Mouse (Mus musculus) hindbrain, embryonic 14.5 days (tissue): ENCODE measurements around the gene Stkld1. TPM values are rescaled to one million over a fixed set of nuclear protein-coding genes. Genes with fewer than 3 reads are reported as not detected.

Experiments
- ATAC-seq: fragments of 200-750 bp; cut with Nextera tagmentation; 2 replicates; pipeline ENCODE4 v1.8.0; 2017; ENCODE audit warnings: moderate number of reproducible peaks, mild to moderate bottlenecking, moderate TSS enrichment, moderate library complexity; ENCODE audit not compliant: low FRiP score
- DNase-seq: peaks from one replicate; pipeline ENCODE4 v3.0.0-alpha.2; 2015; ENCODE audit warnings: low spot score
- H3K27ac ChIP-seq: fragments of 300-500 bp; sonication (generic); 2 replicates; pipeline ENCODE4 v1.5.1; 2014; ENCODE audit warnings: mild to moderate bottlenecking, moderate library complexity
- H3K27me3 ChIP-seq: fragments of 300-500 bp; sonication (generic); 2 replicates; pipeline ENCODE4 v1.6.1; 2014; ENCODE audit warnings: mild to moderate bottlenecking, low read length, mixed read lengths; ENCODE audit not compliant: control insufficient read depth, insufficient read depth
- H3K36me3 ChIP-seq: fragments of 300-500 bp; sonication (generic); replicated peaks from 2 replicates; pipeline ENCODE4 v1.6.1; 2014; ENCODE audit not compliant: control insufficient read depth, insufficient read depth
- H3K4me1 ChIP-seq: fragments of 300-500 bp; sonication (generic); replicated peaks from 2 replicates; pipeline ENCODE4 v1.6.1; 2014; ENCODE audit warnings: antibody characterized with exemption, low read length, mixed read lengths; ENCODE audit not compliant: control insufficient read depth, insufficient read depth
- H3K4me2 ChIP-seq: fragments of 300-500 bp; sonication (generic); replicated peaks from 2 replicates; pipeline ENCODE4 v1.6.1; 2014; ENCODE audit warnings: mild to moderate bottlenecking, moderate library complexity
- H3K4me3 ChIP-seq: fragments of 300-500 bp; sonication (generic); replicated peaks from 2 replicates; pipeline ENCODE4 v1.5.1; 2014; ENCODE audit warnings: mild to moderate bottlenecking, low read length
- H3K9ac ChIP-seq: fragments of 300-500 bp; sonication (generic); 2 replicates; pipeline ENCODE4 v1.6.1; 2014
- H3K9me3 ChIP-seq: fragments of 300-500 bp; sonication (generic); 2 replicates; pipeline ENCODE4 v1.6.1; 2016; ENCODE audit warnings: low read length; ENCODE audit not compliant: control insufficient read depth
- WGBS: fragments of 180-500 bp; shearing (Covaris S2); extraction: QIAGEN DNeasy Blood & Tissue Kit; methylation state at CpG from one replicate; pipeline ENCODE4 v1.1.7; 2014; 5-methylcytosine and 5-hydroxymethylcytosine counted together
- polyA plus RNA-seq: library from polyadenylated mRNA; unstranded; fragments of >200 nt; fragmentation: Nextera tagmentation; extraction: Ambion mirVana; gene quantifications from 2 replicates; pipeline ENCODE4 v1.2.1, GENCODE M21; 2014

Stkld1 gene
- polyA plus RNA-seq, 1 experiment from 2014 or later = not detected

DNA sequence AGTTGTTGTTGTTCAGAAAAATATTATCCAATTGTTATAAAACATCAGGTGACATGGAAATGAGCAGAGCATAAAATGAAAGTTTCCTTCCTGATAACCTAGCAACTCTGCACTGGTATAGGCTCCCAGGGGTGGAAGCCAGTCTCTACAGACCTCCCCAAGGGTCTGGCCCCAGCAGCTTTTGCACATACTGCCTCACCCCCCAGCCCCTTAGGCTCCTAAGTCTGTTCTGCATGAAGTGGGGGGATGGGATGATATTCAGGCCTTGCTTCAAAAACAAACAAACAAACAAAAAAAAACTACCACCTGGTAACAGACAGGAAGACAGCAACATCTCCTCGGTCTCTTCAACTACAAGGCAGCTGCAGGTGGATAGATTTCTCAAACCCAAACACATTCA, 46.5 kb downstream of the Stkld1 start:
- no peak for DNase-seq
- Histone ChIP-seq H3K36me3 (no peaks in the 10 kb centered on the region), H3K4me3 (no peak overlapping the region), H3K4me1 (no peaks in the 10 kb centered on the region), H3K27ac (no peak overlapping the region), H3K27me3 (no peaks in the 10 kb centered on the region), H3K4me2 (no peak overlapping the region), H3K9me3 (no peaks in the 10 kb centered on the region), H3K9ac (no peak overlapping the region)
- WGBS = 84% methylated on average over 1 of the region's 1 CpGs
- ATAC-seq = no peak

DNA sequence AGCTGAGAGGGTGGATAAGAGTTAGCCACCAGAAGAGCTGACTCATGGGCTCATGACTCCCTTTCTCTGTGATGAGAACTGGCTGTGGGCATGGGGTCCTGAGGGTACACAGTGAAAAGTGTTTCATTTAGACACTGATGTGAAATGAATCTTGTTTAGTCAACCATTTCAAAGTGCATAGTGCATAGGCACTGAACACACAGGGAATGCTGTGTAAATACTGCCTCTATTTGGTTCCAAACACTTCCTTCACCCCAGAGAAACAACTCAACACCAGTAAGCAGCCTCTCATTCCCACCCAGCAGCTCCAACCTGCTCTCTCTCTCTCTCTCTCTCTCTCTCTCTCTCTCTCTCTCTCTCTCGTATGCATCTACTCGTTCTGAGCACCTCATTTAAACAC, 50.3 kb downstream of the Stkld1 start:
- no peak for DNase-seq
- H3K4me2 ChIP-seq = no peak overlapping the region
- no peaks in the 10 kb centered on the region for H3K27me3 ChIP-seq
- WGBS = 92% methylated on average over 2 of the region's 2 CpGs
- no peak overlapping the region for H3K27ac ChIP-seq
- no peak overlapping the region for H3K4me3 ChIP-seq
- no peaks in the 10 kb centered on the region for H3K4me1 ChIP-seq
- ATAC-seq = no peak
- H3K36me3 ChIP-seq = no peaks in the 10 kb centered on the region
- no peaks in the 10 kb centered on the region for H3K9me3 ChIP-seq
- H3K9ac ChIP-seq = no peak overlapping the region

DNA sequence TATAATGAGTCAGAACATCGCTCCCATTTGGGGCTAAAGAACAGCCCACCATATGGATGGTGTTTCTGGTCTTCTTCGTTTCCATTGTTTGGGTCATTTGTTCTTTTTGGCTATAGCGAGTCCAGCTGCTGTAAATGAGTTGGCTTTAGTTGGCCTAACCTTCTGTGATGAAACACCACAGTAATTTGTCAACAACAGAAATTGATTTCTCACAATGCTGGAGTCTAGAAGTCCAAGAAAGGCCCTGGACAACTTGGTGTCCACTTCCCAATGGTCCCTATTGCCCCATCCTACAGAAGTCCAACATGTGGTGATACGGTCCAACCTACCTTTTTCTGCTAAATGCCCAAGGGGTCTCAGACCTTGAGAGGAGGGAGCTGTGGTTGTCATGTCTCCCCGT, 50.8 kb downstream of the Stkld1 start:
- H3K9ac ChIP-seq = no peak overlapping the region
- no peaks in the 10 kb centered on the region for H3K4me1 ChIP-seq
- WGBS = 91% methylated on average over 5 of the region's 5 CpGs
- H3K4me2 ChIP-seq = no peak overlapping the region
- H3K27ac ChIP-seq = no peak overlapping the region
- no peak overlapping the region for H3K4me3 ChIP-seq
- no peaks in the 10 kb centered on the region for H3K27me3 ChIP-seq
- no peak for ATAC-seq
- no peak for DNase-seq
- H3K9me3 ChIP-seq = no peaks in the 10 kb centered on the region
- H3K36me3 ChIP-seq = no peaks in the 10 kb centered on the region

GRCm38 (mm10) chr2:26993936-26994335, 60.1 kb downstream of the Stkld1 start:
- 85% methylated on average over 3 of the region's 3 CpGs for WGBS
- no peak overlapping the region for H3K27ac ChIP-seq
- H3K9ac ChIP-seq = no peak overlapping the region
- H3K27me3 ChIP-seq = no peaks in the 10 kb centered on the region
- H3K4me1 ChIP-seq = no peaks in the 10 kb centered on the region
- no peaks in the 10 kb centered on the region for H3K36me3 ChIP-seq
- DNase-seq (no peak), ATAC-seq (no peak)
- H3K9me3 ChIP-seq = no peaks in the 10 kb centered on the region
- no peak overlapping the region for H3K4me2 ChIP-seq
- no peak overlapping the region for H3K4me3 ChIP-seq

GRCm38 (mm10) chr2:26997498-26997897, 63.7 kb downstream of the Stkld1 start:
- no peak for ATAC-seq
- Histone ChIP-seq H3K4me2 (no peak overlapping the region), H3K36me3 (no peaks in the 10 kb centered on the region), H3K4me1 (no peaks in the 10 kb centered on the region), H3K27ac (no peak overlapping the region), H3K4me3 (no peak overlapping the region), H3K9me3 (no peaks in the 10 kb centered on the region), H3K9ac (no peak overlapping the region), H3K27me3 (no peaks in the 10 kb centered on the region)
- 74% methylated on average over 1 of the region's 1 CpGs for WGBS
- DNase-seq = no peak

DNA sequence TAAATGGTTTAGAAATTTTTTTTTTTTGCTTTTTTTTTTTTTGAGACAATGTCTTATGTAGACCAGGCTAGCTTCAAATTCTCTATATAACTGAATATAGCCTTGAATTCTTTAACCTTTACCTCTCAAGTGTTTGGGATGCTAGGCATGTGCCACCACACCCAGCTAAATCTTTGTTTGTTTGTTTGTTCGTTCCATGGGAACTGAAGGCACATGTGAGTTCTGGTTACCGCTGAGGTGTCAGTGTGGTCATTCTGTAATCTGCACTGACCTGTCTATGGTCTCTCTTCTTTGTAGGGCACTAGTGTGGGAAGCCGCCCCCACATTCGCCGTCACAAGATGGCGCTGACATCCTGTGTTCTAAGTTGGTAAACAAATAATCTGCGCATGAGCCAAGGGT, 64.1 kb downstream of the Stkld1 start:
- no peak overlapping the region for H3K4me3 ChIP-seq
- no peaks in the 10 kb centered on the region for H3K36me3 ChIP-seq
- no peak overlapping the region for H3K4me2 ChIP-seq
- H3K4me1 ChIP-seq = no peaks in the 10 kb centered on the region
- H3K9me3 ChIP-seq = no peaks in the 10 kb centered on the region
- ATAC-seq (no peak), DNase-seq (no peak)
- WGBS = 92% methylated on average over 6 of the region's 7 CpGs
- H3K9ac ChIP-seq = no peak overlapping the region
- H3K27me3 ChIP-seq = no peaks in the 10 kb centered on the region
- H3K27ac ChIP-seq = no peak overlapping the region

Other genes with a start within 250 kb of the Stkld1 start
- not detected in 2 replicates for gene Abo, start 69.1 kb upstream of the Stkld1 start, polyA plus RNA-seq
- 15.1 and 15.9 TPM in 2 replicates for gene Surf6, start 31.2 kb upstream of the Stkld1 start, polyA plus RNA-seq
- gene Med22, start 23.4 kb upstream of the Stkld1 start, polyA plus RNA-seq = 113 TPM in 2 replicates
- 439 and 494 TPM in 2 replicates for gene Rpl7a, start 23.3 kb upstream of the Stkld1 start, polyA plus RNA-seq
- gene Surf2, start 17.7 kb upstream of the Stkld1 start, polyA plus RNA-seq = 44.1 and 45.2 TPM in 2 replicates
- 80.3 and 86.9 TPM in 2 replicates for gene Surf1, start 17.5 kb upstream of the Stkld1 start, polyA plus RNA-seq
- gene Surf4, start 119 bp upstream of the Stkld1 start, polyA plus RNA-seq = 109 and 117 TPM in 2 replicates
- gene Rexo4, start 30.3 kb downstream of the Stkld1 start, polyA plus RNA-seq = 32.6 and 35.8 TPM in 2 replicates
- 0.11 TPM in 1 of 2 replicates, not detected in the other for gene Adamts13, start 39.4 kb downstream of the Stkld1 start, polyA plus RNA-seq
- 72.7 and 83.7 TPM in 2 replicates for gene Cacfd1, start 75.9 kb downstream of the Stkld1 start, polyA plus RNA-seq
- gene Slc2a6, start 94.0 kb downstream of the Stkld1 start, polyA plus RNA-seq = 10.1 and 10.8 TPM in 2 replicates
- gene Mymk, start 138.1 kb downstream of the Stkld1 start, polyA plus RNA-seq = 0.32 TPM in 1 of 2 replicates, not detected in the other
- gene Adamtsl2, start 145.3 kb downstream of the Stkld1 start, polyA plus RNA-seq = 9.1 and 10.0 TPM in 2 replicates
- 7.9 and 9.4 TPM in 2 replicates for gene Fam163b, start 208.4 kb downstream of the Stkld1 start, polyA plus RNA-seq
- 2.3 and 3.7 TPM in 2 replicates for gene Dbh, start 231.2 kb downstream of the Stkld1 start, polyA plus RNA-seq